Mouse (Mus musculus): Measurements from ENCODE around the gene Aunip.

DNA sequence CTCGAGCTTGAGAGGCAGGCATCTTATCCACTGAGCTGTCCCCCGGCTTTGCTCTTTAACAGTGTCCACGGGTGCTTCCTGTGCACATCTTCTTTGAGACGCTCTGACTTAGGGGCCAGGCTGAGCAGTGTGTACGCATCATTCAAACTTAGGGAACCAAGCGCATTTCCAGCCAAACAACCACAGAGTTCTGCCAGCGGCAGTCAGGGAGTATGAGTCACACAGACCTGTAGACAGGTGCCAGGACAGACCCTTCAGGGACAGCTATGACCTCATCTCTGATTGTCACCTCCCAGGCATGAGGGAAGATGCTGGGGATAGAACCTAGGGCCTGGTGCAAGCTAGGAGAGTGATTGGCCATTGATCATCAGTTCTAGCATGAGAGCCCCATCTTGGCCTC, 48.4 kb downstream of the Aunip start:
- no peak for TF ChIP-seq POLR2A (IDR thresholded peaks at IDR 0.05; ENCODE audit: low read depth, low read length)
- TF ChIP-seq CTCF (conservative IDR thresholded peaks at IDR 0.05; ENCODE audit: insufficient read depth, insufficient read length, low read depth, low read length): no peak

All from kidney, adult 2 months (tissue).